Mouse (Mus musculus): ENCODE measurements around the gene Uvrag. TPM values are rescaled to one million over a fixed set of nuclear protein-coding genes. Genes with fewer than 3 reads are reported as not detected.

Uvrag gene
- total RNA-seq, 2 experiments from 2014 or later, result 6.6 to 8.5 TPM

DNA sequence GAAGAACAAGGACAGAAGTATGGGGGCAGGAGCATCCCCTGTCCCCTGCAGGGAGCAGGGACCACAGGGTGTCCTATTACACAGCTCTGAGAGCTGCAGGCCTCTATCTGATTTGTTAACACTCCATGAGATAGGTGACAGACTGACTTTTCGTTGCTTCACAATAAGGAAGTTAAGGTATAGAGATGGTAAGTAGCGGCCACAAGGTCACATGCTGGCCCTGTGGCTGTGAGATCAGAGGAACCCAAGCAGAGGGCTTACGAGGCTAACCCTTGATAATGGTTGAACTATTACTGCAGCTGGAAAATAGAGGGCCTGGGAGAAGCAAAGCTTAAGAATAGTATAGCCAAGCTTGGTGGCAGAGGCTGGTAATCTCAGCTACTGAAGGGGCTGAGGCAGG, 300.2 kb downstream of the Uvrag start:
- ATAC-seq (replicated peaks; ENCODE audit: low FRiP score, poor library complexity, severe bottlenecking), result no peak

DNA sequence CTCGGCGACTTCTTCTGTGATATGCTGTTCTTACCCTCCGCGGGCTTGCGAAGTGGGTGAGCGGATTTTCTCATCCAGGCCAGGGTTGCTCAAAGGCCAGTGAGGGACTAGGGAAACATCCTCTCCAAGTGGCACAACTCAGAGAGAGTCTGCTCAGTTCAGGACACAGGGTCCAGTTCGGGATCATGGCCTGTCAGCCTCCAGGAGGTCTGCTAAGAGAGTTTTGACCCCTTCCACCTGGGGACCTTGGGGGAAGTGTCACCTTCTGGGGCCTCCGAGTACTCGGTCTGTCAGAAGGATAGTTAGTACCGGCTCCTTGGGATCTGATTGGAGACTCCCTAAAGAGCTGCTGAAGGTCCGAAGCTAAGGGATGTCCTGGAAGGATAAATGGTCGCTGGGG, 301.6 kb downstream of the Uvrag start:
- ATAC-seq (replicated peaks; ENCODE audit: low FRiP score, poor library complexity, severe bottlenecking), result no peak

DNA sequence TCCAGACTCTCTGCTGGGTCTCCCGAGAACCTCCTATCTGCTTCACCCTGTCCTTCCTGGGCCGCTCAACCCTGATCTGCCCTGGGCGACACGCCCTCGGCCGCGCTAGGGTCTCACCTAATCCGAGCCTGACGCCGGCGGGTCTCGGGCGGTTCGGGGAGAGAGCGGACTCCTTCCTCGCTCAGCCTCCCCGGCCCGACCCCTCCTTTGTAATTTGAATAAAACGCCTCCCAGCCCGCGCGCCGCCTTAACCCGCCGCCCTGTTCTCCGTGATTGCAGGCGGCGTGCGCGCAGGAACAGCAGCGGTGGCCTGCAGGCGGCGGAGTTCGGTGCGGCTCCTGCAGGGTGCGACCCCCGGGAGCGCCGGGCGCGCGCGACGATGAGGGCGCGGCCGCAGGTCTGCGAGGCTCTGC, 302.2 kb downstream of the Uvrag start:
- no peak for ATAC-seq (replicated peaks; ENCODE audit: low FRiP score, poor library complexity, severe bottlenecking)

DNA sequence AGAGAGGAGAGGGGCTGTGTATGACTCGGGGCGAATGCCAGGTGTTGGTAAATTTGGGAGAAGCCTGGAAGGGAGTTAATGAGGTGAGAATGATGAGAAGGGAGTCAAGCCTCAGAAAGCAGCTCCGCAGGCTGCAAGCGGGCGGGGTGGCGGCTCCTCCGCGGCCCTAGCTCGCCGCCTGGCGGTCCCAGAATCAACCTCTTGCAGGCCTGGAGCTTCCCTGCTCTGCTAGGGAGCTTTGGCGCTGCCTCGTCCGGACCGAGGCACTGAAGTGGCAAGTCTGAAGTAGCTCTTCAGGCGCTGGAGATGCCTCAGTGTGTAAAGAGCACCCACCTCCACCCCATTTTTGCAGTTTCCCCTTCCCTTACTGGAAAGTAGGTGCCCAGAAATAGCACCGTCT, 303.0 kb downstream of the Uvrag start:
- ATAC-seq (replicated peaks; ENCODE audit: low FRiP score, poor library complexity, severe bottlenecking), result no peak

DNA sequence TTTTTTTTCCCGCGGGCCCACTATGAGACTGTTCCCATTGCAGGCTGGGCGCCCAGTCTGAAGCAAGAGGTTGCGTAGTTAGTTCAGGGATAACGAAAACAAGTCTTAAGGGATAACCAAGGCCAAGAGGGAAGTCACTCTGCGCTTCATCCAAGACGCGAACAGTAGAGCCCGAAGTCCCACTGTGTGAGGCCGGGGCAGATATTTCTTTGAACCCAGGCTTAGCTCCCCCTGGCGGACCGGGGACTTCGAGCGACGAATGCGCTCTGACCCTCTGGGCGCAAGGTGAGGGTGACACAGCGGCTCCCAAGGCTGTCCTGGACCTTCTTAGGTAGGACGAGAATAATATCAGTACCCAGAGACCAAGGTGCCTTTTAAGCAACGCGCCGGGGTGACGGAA, 304.3 kb downstream of the Uvrag start:
- ATAC-seq (replicated peaks; ENCODE audit: low FRiP score, poor library complexity, severe bottlenecking), result no peak

DNA sequence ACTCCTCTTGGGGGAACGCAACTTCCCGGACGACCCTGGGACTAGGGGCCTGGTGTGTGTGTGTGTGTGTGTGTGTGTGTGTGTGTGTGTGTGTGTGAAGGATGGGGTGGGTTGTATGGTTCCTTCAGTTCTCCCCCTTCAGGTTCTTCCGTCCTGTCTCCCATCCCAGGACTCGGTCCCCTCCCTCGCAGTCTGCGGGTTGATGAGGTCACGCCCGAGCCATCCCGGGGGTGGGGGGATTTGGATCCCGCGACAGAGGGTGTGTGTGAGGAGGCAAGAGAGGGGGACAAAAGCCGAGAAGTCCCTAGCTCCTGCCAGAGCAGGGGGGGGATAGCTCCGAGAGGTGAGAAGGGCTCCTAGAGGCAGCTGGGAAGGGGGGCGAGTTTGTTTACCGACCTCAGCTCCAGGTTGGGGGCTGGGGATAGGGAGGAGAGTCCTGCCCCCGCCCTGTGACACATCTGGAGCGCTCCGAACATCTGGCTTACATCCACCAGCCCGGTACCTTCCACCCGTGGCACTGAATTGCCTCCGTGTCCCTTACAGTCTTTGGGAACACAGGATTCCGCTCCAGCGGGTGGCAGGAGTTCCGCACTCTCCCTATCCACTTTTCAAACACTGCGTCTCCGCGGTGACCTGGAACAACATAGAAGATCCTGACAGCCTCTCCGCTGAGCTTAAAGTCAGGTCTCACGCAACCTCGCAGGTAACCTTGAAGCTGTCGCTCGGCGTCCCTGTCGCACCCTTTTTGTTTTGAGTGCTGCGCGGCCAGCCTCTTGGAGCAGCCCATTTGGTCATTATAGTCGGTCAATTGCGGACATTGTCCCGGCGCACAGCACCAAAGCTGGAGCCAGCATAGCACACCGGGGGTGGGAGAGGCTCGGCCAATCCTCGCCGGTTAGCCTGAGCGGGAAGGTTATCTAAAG, 305.2 kb downstream of the Uvrag start:
- ATAC-seq (replicated peaks; ENCODE audit: low FRiP score, poor library complexity, severe bottlenecking), result no peak

Other genes starting within 250 kb of the Uvrag start
- 4.2 and 7.7 TPM in 2 replicates for gene Dgat2, start 41.6 kb upstream of the Uvrag start, total RNA-seq (2015; ENCODE audit: low replicate concordance)
- 5.3 and 7.1 TPM in 2 replicates for gene Dgat2, start 41.6 kb upstream of the Uvrag start, total RNA-seq (2017; ENCODE audit: low replicate concordance)
- gene Mogat2, start 97.5 kb upstream of the Uvrag start, total RNA-seq (2015; ENCODE audit: low replicate concordance), result 1.7 and 8.2 TPM in 2 replicates
- gene Mogat2, start 97.5 kb upstream of the Uvrag start, total RNA-seq (2017; ENCODE audit: low replicate concordance), result 3.0 and 3.6 TPM in 2 replicates
- gene Map6, start 126.3 kb upstream of the Uvrag start, total RNA-seq (2015; ENCODE audit: low replicate concordance), result 0.19 TPM in 1 of 2 replicates, not detected in the other
- 0.34 TPM in 1 of 2 replicates, not detected in the other for gene Map6, start 126.3 kb upstream of the Uvrag start, total RNA-seq (2017; ENCODE audit: low replicate concordance)
- not detected in 2 replicates for gene Serpinh1, start 212.1 kb upstream of the Uvrag start, total RNA-seq (2015; ENCODE audit: low replicate concordance)
- 0.09 and 2.4 TPM in 2 replicates for gene Serpinh1, start 212.1 kb upstream of the Uvrag start, total RNA-seq (2017; ENCODE audit: low replicate concordance)
- not detected in 2 replicates for gene Gdpd5, start 240.3 kb upstream of the Uvrag start, total RNA-seq (2015; ENCODE audit: low replicate concordance)
- gene Gdpd5, start 240.3 kb upstream of the Uvrag start, total RNA-seq (2017; ENCODE audit: low replicate concordance), result 0.28 TPM in 1 of 2 replicates, not detected in the other